Mouse (Mus musculus) hindbrain, embryonic 10.5 days (tissue): Measurements from ENCODE around the gene Scgb3a1. TPM values are rescaled to one million over a fixed set of nuclear protein-coding genes. Genes with fewer than 3 reads are reported as not detected.

ENCODE experiments used
- DNase-seq: peaks from one replicate; pipeline ENCODE4 v3.0.0-alpha.2; 2017; ENCODE audit warnings: low spot score
- H3K27ac ChIP-seq: fragments of 300-500 bp; sonication (generic); 2 replicates; pipeline ENCODE4 v1.5.1; 2016; ENCODE audit warnings: mild to moderate bottlenecking, moderate library complexity
- H3K27me3 ChIP-seq: fragments of 300-500 bp; sonication (generic); 2 replicates; pipeline ENCODE4 v1.6.1; 2016; ENCODE audit warnings: mild to moderate bottlenecking; ENCODE audit not compliant: poor library complexity, insufficient read depth, severe bottlenecking
- H3K36me3 ChIP-seq: fragments of 300-500 bp; sonication (generic); 2 replicates; pipeline ENCODE4 v1.6.1; 2016; ENCODE audit warnings: mild to moderate bottlenecking, moderate library complexity
- H3K4me1 ChIP-seq: fragments of 300-500 bp; sonication (generic); replicated peaks from 2 replicates; pipeline ENCODE4 v1.6.1; 2016; ENCODE audit warnings: mild to moderate bottlenecking
- H3K4me3 ChIP-seq: fragments of 300-500 bp; sonication (generic); 2 replicates; pipeline ENCODE4 v1.5.1; 2016; ENCODE audit warnings: mild to moderate bottlenecking, moderate library complexity
- H3K9me3 ChIP-seq: fragments of 300-500 bp; sonication (generic); 2 replicates; pipeline ENCODE4 v1.6.1; 2016; ENCODE audit warnings: mild to moderate bottlenecking, moderate library complexity
- WGBS: fragments of 180-500 bp; shearing (Covaris S2); methylation state at CpG from one replicate; pipeline ENCODE4 v1.1.7; 2016; 5-methylcytosine and 5-hydroxymethylcytosine counted together
- polyA plus RNA-seq: library from polyadenylated mRNA; unstranded; fragments of >200 nt; fragmentation: Nextera tagmentation; extraction: Ambion mirVana; gene quantifications from 2 replicates; pipeline ENCODE4 v1.2.1, GENCODE M21; 2016

Scgb3a1 gene
- polyA plus RNA-seq = not detected in 2 replicates

DNA sequence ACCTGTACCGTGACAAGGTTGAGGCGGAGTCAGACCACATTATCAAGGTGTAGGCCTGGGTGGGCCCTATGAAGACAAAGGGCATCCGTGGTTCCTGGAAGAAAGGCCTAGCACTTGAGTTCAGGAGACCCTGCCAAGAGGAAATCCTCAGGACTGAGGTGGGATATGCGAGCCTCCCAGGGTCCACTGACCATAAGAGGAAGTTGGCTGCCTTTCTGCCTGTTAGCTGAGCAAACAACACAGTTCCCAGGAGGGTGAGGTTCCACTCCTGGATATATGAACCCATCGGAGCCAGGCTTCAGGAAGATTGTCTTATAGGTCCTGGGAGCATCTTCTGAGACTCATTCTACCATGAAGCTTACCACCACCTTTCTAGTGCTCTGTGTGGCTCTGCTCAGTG, at the start of gene Scgb3a1:
Gene Scgb3a1 (plus strand): TSS at position 301 of the 400 bp plus-strand sequence.
- Histone ChIP-seq H3K36me3 (peaks cover 5% of the 10 kb centered on the region), H3K27ac (no peak within 1 kb of the TSS), H3K4me1 (peaks cover 8% of the 10 kb centered on the region; the same call in 1 of the 2 replicates), H3K27me3 (no peaks in the 10 kb centered on the region), H3K4me3 (no peak within 1 kb of the TSS), H3K9me3 (no peaks in the 10 kb centered on the region)
- WGBS = 86% methylated on average over 5 of the region's 5 CpGs
- no peak for DNase-seq

GRCm38 (mm10) chr11:49615856-49616725, 47.3 kb upstream of the Scgb3a1 start:
- Histone ChIP-seq H3K36me3 (no peaks in the 10 kb centered on the region), H3K4me3 (no peak overlapping the region), H3K27ac (no peak overlapping the region), H3K4me1 (peaks cover 6% of the 10 kb centered on the region; the same call in 1 of the 2 replicates), H3K27me3 (peaks cover 44% of the 10 kb centered on the region), H3K9me3 (no peaks in the 10 kb centered on the region)
- WGBS = 89% methylated on average over 10 of the region's 10 CpGs
- DNase-seq = no peak

DNA sequence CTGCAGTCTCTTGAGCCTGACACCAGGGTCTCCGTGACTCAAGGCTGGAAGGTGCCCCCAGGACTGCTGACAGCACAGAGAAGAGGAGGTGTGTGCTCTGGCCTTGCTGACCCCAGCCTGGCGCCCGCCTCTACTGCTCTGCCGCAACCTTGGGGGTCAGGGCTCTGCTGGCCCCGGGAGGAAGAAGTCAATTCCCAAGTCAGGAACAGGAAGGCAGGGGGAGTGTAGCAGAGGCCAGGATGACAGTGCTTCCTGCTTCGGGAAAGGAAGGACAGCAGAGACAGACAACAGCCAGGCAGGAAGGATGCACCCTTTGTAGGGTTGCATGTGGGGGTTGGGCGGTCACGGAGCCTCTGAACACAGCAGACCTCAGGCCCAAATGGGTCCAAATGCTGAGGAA, 44.9 kb upstream of the Scgb3a1 start:
- no peak overlapping the region for H3K27ac ChIP-seq
- H3K9me3 ChIP-seq = no peaks in the 10 kb centered on the region
- H3K27me3 ChIP-seq = peaks cover 26% of the 10 kb centered on the region
- DNase-seq = no peak
- no peak overlapping the region for H3K4me3 ChIP-seq
- H3K4me1 ChIP-seq = peaks cover 3% of the 10 kb centered on the region; the same call in 1 of the 2 replicates
- H3K36me3 ChIP-seq = no peaks in the 10 kb centered on the region
- WGBS = 81% methylated on average over 8 of the region's 8 CpGs

DNA sequence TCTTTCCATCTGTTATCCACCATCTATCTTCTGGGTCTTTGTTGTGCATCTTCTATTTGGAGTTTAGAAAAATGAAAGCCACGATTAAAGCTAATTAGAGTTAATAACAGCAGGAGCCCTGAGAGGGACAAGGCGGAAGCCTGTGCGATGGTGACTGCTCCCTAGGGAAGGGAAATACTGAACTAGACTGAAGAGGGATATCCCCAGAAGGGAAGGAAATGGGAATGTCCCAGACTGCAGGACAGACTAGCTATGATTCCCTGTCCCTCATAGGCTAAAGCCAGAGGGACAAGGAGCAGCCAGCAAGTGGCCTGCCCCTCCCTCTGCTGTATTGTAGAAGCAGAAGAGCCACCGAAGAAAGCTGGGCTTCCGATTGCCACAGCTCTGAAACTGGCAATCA, 41.5 kb upstream of the Scgb3a1 start:
- H3K9me3 ChIP-seq = no peaks in the 10 kb centered on the region
- no peak for DNase-seq
- 79% methylated on average over 5 of the region's 5 CpGs for WGBS
- H3K36me3 ChIP-seq = no peaks in the 10 kb centered on the region
- H3K27ac ChIP-seq = no peak overlapping the region
- 0 out of 2 replicates have a peak, but pooled peaks cover 4% of the 10 kb centered on the region for H3K27me3 ChIP-seq
- no peak overlapping the region for H3K4me3 ChIP-seq
- peaks cover 12% of the 10 kb centered on the region; the same call in 1 of the 2 replicates for H3K4me1 ChIP-seq

DNA sequence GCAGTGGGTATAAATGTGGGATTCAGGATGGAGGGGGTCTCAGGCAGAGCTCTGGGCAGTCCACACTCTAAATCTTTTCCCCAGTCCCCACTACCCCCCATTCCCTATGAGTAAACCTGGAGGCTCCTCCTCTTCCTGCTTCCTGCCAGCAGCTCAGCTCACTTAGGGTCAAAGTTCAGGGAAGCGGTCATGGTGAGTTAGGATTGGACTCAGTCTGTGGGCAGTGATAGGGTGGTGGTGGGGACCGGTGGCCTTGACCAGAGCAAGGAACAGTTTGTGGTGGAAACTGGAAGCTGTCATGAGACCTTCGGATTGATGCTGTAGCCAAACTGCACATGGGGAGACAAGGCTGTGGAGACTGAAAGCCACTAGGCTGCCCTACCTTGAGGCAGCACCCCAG, 39.3 kb upstream of the Scgb3a1 start:
- Histone ChIP-seq H3K4me3 (no peak overlapping the region), H3K9me3 (no peaks in the 10 kb centered on the region), H3K4me1 (peaks cover 14% of the 10 kb centered on the region; the same call in 1 of the 2 replicates), H3K27me3 (no peaks in the 10 kb centered on the region), H3K27ac (no peak overlapping the region), H3K36me3 (no peaks in the 10 kb centered on the region)
- DNase-seq = no peak
- WGBS = 82% methylated on average over 3 of the region's 3 CpGs

- Histone ChIP-seq H3K4me1 (peaks cover 14% of the 10 kb centered on the region; the same call in 1 of the 2 replicates), H3K36me3 (no peaks in the 10 kb centered on the region), H3K9me3 (no peaks in the 10 kb centered on the region), H3K4me3 (no peak overlapping the region), H3K27ac (no peak overlapping the region), H3K27me3 (no peaks in the 10 kb centered on the region)
- WGBS = 64% methylated on average over 15 of the region's 15 CpGs
- DNase-seq = no peak
These were observed 37.5 kb upstream of the Scgb3a1 start for GRCm38 (mm10) chr11:49625863-49626262.

DNA sequence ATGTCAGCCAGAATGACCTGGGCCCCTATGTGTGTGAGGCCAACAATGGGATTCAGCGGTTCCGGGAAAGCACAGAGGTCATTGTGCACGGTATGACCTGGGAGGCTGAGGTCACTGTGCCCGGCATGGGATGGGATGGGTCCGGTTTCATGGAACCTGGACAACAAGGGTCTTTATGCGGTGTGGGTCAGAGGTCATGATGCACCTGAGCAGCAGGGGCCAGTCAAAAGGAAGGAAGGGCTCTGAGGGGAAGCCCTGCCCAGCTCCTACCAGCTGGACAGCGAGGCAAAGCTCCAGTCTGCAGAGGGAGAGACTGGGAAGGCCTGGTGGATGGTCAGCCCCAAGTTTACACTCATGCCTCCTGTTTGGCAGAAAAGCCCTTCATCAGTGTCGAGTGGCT, 36.7 kb upstream of the Scgb3a1 start:
- H3K4me1 ChIP-seq = peaks cover 14% of the 10 kb centered on the region; the same call in 1 of the 2 replicates
- 57% methylated on average over 8 of the region's 8 CpGs for WGBS
- H3K27me3 ChIP-seq = 0 out of 2 replicates have a peak, but pooled peaks cover 3% of the 10 kb centered on the region
- H3K27ac ChIP-seq = no peak overlapping the region
- DNase-seq = no peak
- H3K36me3 ChIP-seq = no peaks in the 10 kb centered on the region
- no peak overlapping the region for H3K4me3 ChIP-seq
- no peaks in the 10 kb centered on the region for H3K9me3 ChIP-seq

GRCm38 (mm10) chr11:49631154-49631553, 32.3 kb upstream of the Scgb3a1 start:
- no peaks in the 10 kb centered on the region for H3K36me3 ChIP-seq
- 40% methylated on average over 3 of the region's 3 CpGs for WGBS
- H3K27me3 ChIP-seq = peaks cover 47% of the 10 kb centered on the region
- no peak overlapping the region for H3K27ac ChIP-seq
- no peak overlapping the region for H3K4me3 ChIP-seq
- H3K4me1 ChIP-seq = peaks cover 21% of the 10 kb centered on the region
- DNase-seq = no peak
- no peaks in the 10 kb centered on the region for H3K9me3 ChIP-seq

- 73% methylated on average over 2 of the region's 2 CpGs for WGBS
- no peak overlapping the region for H3K4me3 ChIP-seq
- no peaks in the 10 kb centered on the region for H3K36me3 ChIP-seq
- H3K27me3 ChIP-seq = peaks cover 58% of the 10 kb centered on the region
- no peak overlapping the region for H3K27ac ChIP-seq
- DNase-seq = no peak
- no peaks in the 10 kb centered on the region for H3K9me3 ChIP-seq
- peaks cover 23% of the 10 kb centered on the region for H3K4me1 ChIP-seq
These were observed 31.2 kb upstream of the Scgb3a1 start for GRCm38 (mm10) chr11:49632256-49632655.

GRCm38 (mm10) chr11:49634101-49634500, 29.3 kb upstream of the Scgb3a1 start:
- H3K9me3 ChIP-seq = no peaks in the 10 kb centered on the region
- H3K27me3 ChIP-seq = peaks cover 70% of the 10 kb centered on the region
- H3K4me3 ChIP-seq = peak overlapping the region; percentile 34
- H3K27ac ChIP-seq = no peak overlapping the region
- WGBS = 10% methylated on average over 22 of the region's 22 CpGs
- peaks cover 23% of the 10 kb centered on the region for H3K4me1 ChIP-seq
- H3K36me3 ChIP-seq = no peaks in the 10 kb centered on the region
- no peak for DNase-seq

GRCm38 (mm10) chr11:49635671-49636070, 27.7 kb upstream of the Scgb3a1 start:
- H3K4me3 ChIP-seq = no peak overlapping the region
- peaks cover 23% of the 10 kb centered on the region for H3K4me1 ChIP-seq
- H3K27ac ChIP-seq = no peak overlapping the region
- H3K27me3 ChIP-seq = peaks cover 70% of the 10 kb centered on the region
- WGBS = 74% methylated on average over 6 of the region's 6 CpGs
- no peak for DNase-seq
- no peaks in the 10 kb centered on the region for H3K36me3 ChIP-seq
- H3K9me3 ChIP-seq = no peaks in the 10 kb centered on the region

DNA sequence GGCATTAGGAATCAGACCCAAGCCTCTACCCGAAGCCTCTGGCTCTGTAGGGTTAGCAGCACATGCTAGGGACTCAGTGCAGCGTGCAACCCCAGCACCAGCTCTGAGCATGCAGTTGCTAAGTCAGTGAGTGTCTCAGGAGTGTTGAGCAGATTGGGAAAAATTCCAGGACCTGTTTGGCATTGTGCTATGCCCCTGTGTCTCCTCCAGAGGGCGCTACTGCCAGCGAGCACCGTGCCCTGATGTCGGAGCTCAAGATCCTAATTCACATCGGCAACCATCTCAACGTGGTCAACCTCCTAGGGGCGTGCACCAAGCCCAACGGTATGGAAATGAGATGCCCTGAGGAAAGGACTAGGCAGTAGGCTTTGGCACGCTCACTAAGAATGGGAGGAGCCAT, 27.0 kb upstream of the Scgb3a1 start:
- H3K4me1 ChIP-seq = peaks cover 23% of the 10 kb centered on the region
- DNase-seq = peak; percentile 48
- peak overlapping the region; percentile 3 for H3K4me3 ChIP-seq
- no peak overlapping the region for H3K27ac ChIP-seq
- H3K9me3 ChIP-seq = no peaks in the 10 kb centered on the region
- H3K27me3 ChIP-seq = peaks cover 69% of the 10 kb centered on the region
- 2% methylated on average over 11 of the region's 11 CpGs for WGBS
- no peaks in the 10 kb centered on the region for H3K36me3 ChIP-seq

DNA sequence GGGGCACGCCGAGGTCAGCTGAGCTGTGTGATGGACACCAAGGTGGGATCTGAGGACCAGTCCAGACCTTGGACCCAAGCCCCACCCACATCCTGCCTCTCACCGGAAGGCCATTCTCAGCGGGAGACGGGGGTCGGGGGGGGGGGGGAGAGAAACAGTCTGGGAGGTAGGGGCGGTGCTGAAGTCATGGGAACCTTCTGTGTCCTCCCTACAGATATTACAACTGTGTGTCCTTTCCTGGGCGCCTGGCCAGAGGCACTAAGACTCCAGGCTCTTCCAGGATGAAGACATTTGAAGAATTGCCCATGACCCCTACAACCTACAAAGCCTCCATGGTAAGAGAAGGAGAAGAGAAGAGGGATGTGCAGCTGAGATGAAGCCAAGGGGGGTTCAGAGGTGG, 17.7 kb upstream of the Scgb3a1 start:
- Histone ChIP-seq H3K9me3 (no peaks in the 10 kb centered on the region), H3K27ac (no peak overlapping the region), H3K4me1 (peaks cover 4% of the 10 kb centered on the region; the same call in 1 of the 2 replicates), H3K36me3 (no peaks in the 10 kb centered on the region), H3K27me3 (no peaks in the 10 kb centered on the region), H3K4me3 (no peak overlapping the region)
- DNase-seq = no peak
- WGBS = 63% methylated on average over 8 of the region's 8 CpGs
